Mouse (Mus musculus) neutrophil, adult 83 days (primary cell): ENCODE data around the gene Ddx3y. TPM values are rescaled to one million over a fixed set of nuclear protein-coding genes. Genes with fewer than 3 reads are reported as not detected.

ENCODE experiments used
- total RNA-seq, 2 experiments: library from RNA; stranded (reverse); gene quantifications; one replicate each; pipeline ENCODE4 v1.2.4; 2023

Gene Ddx3y
- total RNA-seq = 10 to 100 TPM in 1 of 2 experiments, not detected in 1; 36.1 TPM

GRCm38 (mm10) chrY:1286171-1286795, at the start of gene Ddx3y:
Gene Ddx3y, minus strand, starts transcription at chrY:1286629.

GRCm38 (mm10) chrY:1245426-1245863, 41.0 kb downstream of the Ddx3y start, which contains the start of gene Uty:
Gene Uty, minus strand, starts transcription at chrY:1245759.

Other genes starting within 250 kb of the Ddx3y start
- gene Uty, start 40.9 kb downstream of the Ddx3y start, total RNA-seq = 10 to 100 TPM in 1 of 2 experiments, under 1 TPM in 1; 0.40 to 19.5 TPM
- not detected for gene Usp9y, start 173.2 kb upstream of the Ddx3y start, total RNA-seq